Mouse (Mus musculus) thymus, adult 2 months (tissue): Measurements from ENCODE around the gene Akap13. TPM values are rescaled to one million over a fixed set of nuclear protein-coding genes. Genes with fewer than 3 reads are reported as not detected.
A peak's percentile ranks its signal among the peaks of the same experiment; 100 is the strongest.

ENCODE experiments used
- DNase-seq: peaks from one replicate; pipeline ENCODE4 v3.0.0; 2021
- H3K27ac ChIP-seq: fragments of 200-500 bp; 2 replicates; pipeline ENCODE4 v1.5.1; 2012; ENCODE audit warnings: low read length, control low read depth; ENCODE audit not compliant: control insufficient read depth, insufficient read depth
- H3K27me3 ChIP-seq: fragments of 200-500 bp; 2 replicates; pipeline ENCODE4 v1.6.1; 2012; ENCODE audit warnings: mild to moderate bottlenecking, low read length, moderate library complexity, mixed read lengths; ENCODE audit not compliant: control insufficient read depth, insufficient read depth
- H3K36me3 ChIP-seq: fragments of 200-500 bp; 2 replicates; pipeline ENCODE4 v1.6.1; 2012; ENCODE audit warnings: mild to moderate bottlenecking, low read length, moderate library complexity; ENCODE audit not compliant: control insufficient read depth, insufficient read depth
- H3K4me1 ChIP-seq: fragments of 200-500 bp; replicated peaks from 2 replicates; pipeline ENCODE4 v1.6.1; 2012; ENCODE audit warnings: low read length; ENCODE audit not compliant: control insufficient read depth, insufficient read depth
- H3K4me3 ChIP-seq: fragments of 200-500 bp; 2 replicates; pipeline ENCODE4 v1.5.1; 2012; ENCODE audit warnings: mild to moderate bottlenecking, low read length, control low read depth, moderate library complexity; ENCODE audit not compliant: control insufficient read depth, insufficient read depth
- CTCF ChIP-seq: fragments of 200-500 bp; IDR thresholded peaks from 2 replicates; pipeline ENCODE4 v1.5.1; 2012; ENCODE audit warnings: mild to moderate bottlenecking, control low read depth, low read length, moderate library complexity, borderline replicate concordance; ENCODE audit not compliant: control insufficient read depth, poor library complexity, insufficient read depth; ENCODE audit errors: extremely low read depth
- POLR2A ChIP-seq: fragments of 200-500 bp; IDR thresholded peaks from 2 replicates; pipeline ENCODE4 v1.6.1; 2012; ENCODE audit warnings: mild to moderate bottlenecking, low read length, control low read depth, moderate library complexity; ENCODE audit not compliant: control insufficient read depth, poor library complexity, insufficient read depth; ENCODE audit errors: extremely low read depth
- WGBS: fragments of 180-500 bp; shearing (Covaris S2); methylation state at CpG from one replicate; pipeline ENCODE4 v1.1.7; 2018; 5-methylcytosine and 5-hydroxymethylcytosine counted together
- polyA plus RNA-seq: library from polyadenylated mRNA; depleted of rRNA; stranded (reverse); fragments of >200 nt; gene quantifications from 2 replicates; pipeline ENCODE4 v1.2.3, GENCODE M21; 2012

The Akap13 gene
- polyA plus RNA-seq, 1 experiment, result 47.8 TPM

DNA sequence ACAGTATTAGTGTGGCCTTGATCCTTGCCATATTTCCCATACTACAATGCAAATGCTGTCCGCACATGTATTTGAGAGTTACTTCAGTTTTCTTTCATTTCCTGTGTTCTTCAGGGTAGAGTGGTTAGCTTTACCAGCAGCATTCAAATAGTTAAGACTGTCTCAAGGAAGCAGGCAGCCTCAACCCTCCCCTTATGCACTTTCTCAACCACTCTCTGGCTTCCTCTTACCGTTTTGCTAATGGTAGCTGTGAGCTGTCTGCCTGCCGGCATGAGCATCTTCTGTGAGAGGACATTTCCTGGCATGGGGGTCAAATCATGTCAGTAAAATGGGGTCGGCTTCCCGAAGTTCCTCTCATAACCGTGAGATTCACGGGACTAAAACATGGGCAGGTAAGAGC lies 246.4 kb downstream of the Akap13 start:
- TF ChIP-seq POLR2A (no peak), CTCF (no peak)
- 2% methylated on average over 7 of the region's 7 CpGs for WGBS
- Histone ChIP-seq H3K36me3 (peaks cover 48% of the 10 kb centered on the region), H3K27me3 (no peaks in the 10 kb centered on the region), H3K27ac (peak overlapping the region; percentile 92), H3K4me3 (peak overlapping the region; percentile 57), H3K4me1 (peaks cover 8% of the 10 kb centered on the region)
- peak; percentile 58 for DNase-seq

- DNase-seq, result no peak
- H3K36me3 ChIP-seq, result peaks cover 51% of the 10 kb centered on the region
- H3K4me3 ChIP-seq, result no peak overlapping the region
- peak overlapping the region; percentile 51 for H3K27ac ChIP-seq
- 6% methylated on average over 3 of the region's 3 CpGs for WGBS
- TF ChIP-seq POLR2A (no peak), CTCF (no peak)
- no peaks in the 10 kb centered on the region for H3K27me3 ChIP-seq
- H3K4me1 ChIP-seq, result peaks cover 8% of the 10 kb centered on the region
These were observed 247.0 kb downstream of the Akap13 start for GRCm38 (mm10) chr7:75702368-75702767.

GRCm38 (mm10) chr7:75702966-75703645 lies 247.8 kb downstream of the Akap13 start:
- peaks cover 51% of the 10 kb centered on the region for H3K36me3 ChIP-seq
- 40% methylated on average over 3 of the region's 3 CpGs for WGBS
- no peaks in the 10 kb centered on the region for H3K27me3 ChIP-seq
- no peak overlapping the region; the same call in 1 of the 2 replicates for H3K27ac ChIP-seq
- DNase-seq, result no peak
- TF ChIP-seq POLR2A, result no peak
- no peak for TF ChIP-seq CTCF
- no peak overlapping the region for H3K4me3 ChIP-seq
- H3K4me1 ChIP-seq, result peaks cover 8% of the 10 kb centered on the region

GRCm38 (mm10) chr7:75704862-75705261 lies 249.5 kb downstream of the Akap13 start:
- no peaks in the 10 kb centered on the region for H3K27me3 ChIP-seq
- peaks cover 8% of the 10 kb centered on the region for H3K4me1 ChIP-seq
- 97% methylated on average over 6 of the region's 6 CpGs for WGBS
- TF ChIP-seq POLR2A (no peak), CTCF (no peak)
- no peak for DNase-seq
- H3K4me3 ChIP-seq, result no peak overlapping the region
- no peak overlapping the region for H3K27ac ChIP-seq
- peaks cover 61% of the 10 kb centered on the region for H3K36me3 ChIP-seq

DNA sequence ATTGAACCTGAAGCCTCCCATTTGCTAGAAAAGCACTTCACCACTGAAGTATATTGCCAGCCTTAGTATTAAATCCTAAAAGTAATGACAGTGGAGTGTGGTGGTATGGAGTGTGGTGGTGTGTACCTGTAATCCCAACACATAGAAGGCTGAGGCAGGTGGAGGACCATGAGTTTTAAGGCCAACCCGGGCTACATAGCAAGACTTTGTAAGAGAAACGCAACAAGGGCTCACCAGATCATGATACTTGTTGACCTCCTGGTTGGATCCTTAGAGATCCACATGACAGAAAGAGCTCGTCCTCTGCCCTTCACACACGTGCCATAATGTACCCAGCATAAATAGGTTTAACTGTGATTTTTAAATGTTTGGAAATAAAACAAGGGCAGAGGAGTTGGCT lies 254.6 kb downstream of the Akap13 start:
- TF ChIP-seq CTCF, result no peak
- TF ChIP-seq POLR2A, result no peak
- whole genome bisulfite sequencing, result 97% methylated on average over 4 of the region's 4 CpGs
- Histone ChIP-seq H3K4me3 (no peak overlapping the region), H3K36me3 (peaks cover 68% of the 10 kb centered on the region), H3K4me1 (no peaks in the 10 kb centered on the region), H3K27ac (no peak overlapping the region), H3K27me3 (no peaks in the 10 kb centered on the region)
- no peak for DNase-seq

DNA sequence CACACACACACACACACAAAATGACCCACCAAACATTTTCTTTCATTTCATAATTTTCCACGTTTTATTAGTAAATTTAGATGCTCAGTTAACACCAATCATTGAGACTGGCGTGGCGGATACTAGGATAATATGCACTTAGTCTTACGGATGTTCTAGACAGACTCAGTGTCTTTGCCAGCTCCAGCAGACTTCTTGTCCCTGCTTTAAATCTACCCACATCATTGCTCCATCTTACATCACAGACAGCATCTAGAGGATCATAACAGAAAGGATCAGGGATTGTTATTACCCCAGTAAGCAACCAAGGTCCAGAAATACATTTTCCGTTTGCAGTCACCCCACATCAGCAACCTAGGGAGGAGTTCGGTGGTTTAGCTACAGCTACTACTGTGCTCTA lies 255.6 kb downstream of the Akap13 start:
- no peak for TF ChIP-seq CTCF
- peaks cover 2% of the 10 kb centered on the region; the same call in 1 of the 2 replicates for H3K4me1 ChIP-seq
- H3K36me3 ChIP-seq, result peaks cover 61% of the 10 kb centered on the region
- H3K27me3 ChIP-seq, result no peaks in the 10 kb centered on the region
- H3K27ac ChIP-seq, result no peak overlapping the region
- DNase-seq, result no peak
- WGBS, result 95% methylated on average over 6 of the region's 6 CpGs
- H3K4me3 ChIP-seq, result no peak overlapping the region

DNA sequence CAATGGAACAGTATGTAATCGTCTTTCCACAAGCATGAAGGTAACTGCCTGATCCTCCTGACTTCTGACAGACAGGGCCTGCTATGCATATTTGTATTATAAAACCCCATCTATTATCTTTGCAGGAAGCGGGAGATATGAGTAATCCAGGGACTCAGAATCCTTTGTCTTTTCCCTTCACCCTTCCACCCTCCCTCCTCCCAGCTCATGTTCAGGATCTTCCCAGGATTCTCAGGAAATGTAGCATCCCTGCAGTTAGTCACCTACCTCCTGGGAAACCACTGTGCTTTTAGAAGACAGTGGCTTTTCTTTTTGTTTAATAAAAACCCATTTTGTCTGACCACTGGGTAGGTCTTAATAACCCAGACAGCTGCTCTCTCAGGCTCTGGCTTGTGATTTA lies 256.1 kb downstream of the Akap13 start:
- Histone ChIP-seq H3K27ac (no peak overlapping the region), H3K27me3 (no peaks in the 10 kb centered on the region), H3K4me3 (no peak overlapping the region), H3K36me3 (peaks cover 56% of the 10 kb centered on the region), H3K4me1 (peaks cover 3% of the 10 kb centered on the region; the same call in 1 of the 2 replicates)
- DNase-seq, result no peak
- TF ChIP-seq CTCF (no peak), POLR2A (no peak)
- WGBS, result 90% methylated on average over 2 of the region's 2 CpGs
